Mouse (Mus musculus) c-Kit-negative CD71-positive TER-119-positive erythroid progenitor cells, embryonic 14.5 days (primary cell): ENCODE measurements around the gene Ddc.
A peak's percentile ranks its signal among the peaks of the same experiment; 100 is the strongest.

Experiments used
- DNase-seq: peaks from one replicate; pipeline ENCODE4 v3.0.0-alpha.2; 2013; ENCODE audit warnings: low read depth, low spot score

Ddc gene

GRCm38 (mm10) chr11:11845044-11845443 lies 52.9 kb downstream of the Ddc start:
- no peak for DNase-seq

GRCm38 (mm10) chr11:11844367-11844971 lies 53.5 kb downstream of the Ddc start:
- no peak for DNase-seq

GRCm38 (mm10) chr11:11841590-11841989 lies 56.4 kb downstream of the Ddc start:
- peak; percentile 61 for DNase-seq

GRCm38 (mm10) chr11:11840746-11841145 lies 57.2 kb downstream of the Ddc start:
- no peak for DNase-seq

- DNase-seq = no peak
These were observed 58.1 kb downstream of the Ddc start for GRCm38 (mm10) chr11:11839874-11840273.

GRCm38 (mm10) chr11:11837384-11837783 lies 60.6 kb downstream of the Ddc start:
- no peak for DNase-seq

GRCm38 (mm10) chr11:11836713-11837370 lies 61.1 kb downstream of the Ddc start:
- DNase-seq = no peak

GRCm38 (mm10) chr11:11836262-11836661 lies 61.7 kb downstream of the Ddc start:
- no peak for DNase-seq

- no peak for DNase-seq
These were observed 62.2 kb downstream of the Ddc start for GRCm38 (mm10) chr11:11835791-11836190.

- no peak for DNase-seq
These were observed 62.6 kb downstream of the Ddc start for GRCm38 (mm10) chr11:11835361-11835760.

- no peak for DNase-seq
These were observed 64.8 kb downstream of the Ddc start for GRCm38 (mm10) chr11:11833100-11833499.

GRCm38 (mm10) chr11:11832755-11833084 lies 65.2 kb downstream of the Ddc start:
- no peak for DNase-seq

GRCm38 (mm10) chr11:11831940-11832754 lies 65.8 kb downstream of the Ddc start:
- no peak for DNase-seq

GRCm38 (mm10) chr11:11831526-11831925 lies 66.4 kb downstream of the Ddc start:
- no peak for DNase-seq

GRCm38 (mm10) chr11:11830884-11831495 lies 67.0 kb downstream of the Ddc start:
- no peak for DNase-seq

GRCm38 (mm10) chr11:11829161-11830000 lies 68.6 kb downstream of the Ddc start:
- DNase-seq = no peak

GRCm38 (mm10) chr11:11828761-11829160 lies 69.2 kb downstream of the Ddc start:
- no peak for DNase-seq

- no peak for DNase-seq
These were observed 69.7 kb downstream of the Ddc start for GRCm38 (mm10) chr11:11828251-11828650.

- no peak for DNase-seq
These were observed 71.5 kb downstream of the Ddc start for GRCm38 (mm10) chr11:11826475-11826874.

- no peak for DNase-seq
These were observed 72.3 kb downstream of the Ddc start for GRCm38 (mm10) chr11:11825670-11826069.

- no peak for DNase-seq
These were observed 72.8 kb downstream of the Ddc start for GRCm38 (mm10) chr11:11824970-11825635.
